Mouse (Mus musculus): ENCODE measurements at regions not wholly inside any gene's neighbourhood (a gene's known extent, or its start where the extent isn't known, plus 50 kb on each side); places are given as distances from the start of the nearest gene placed in this dataset.

- ATAC-seq (replicated peaks; ENCODE audit: low FRiP score, low TSS enrichment, poor library complexity, severe bottlenecking) = no peak
Observed at GRCm38 (mm10) chr13:43724161-43724560, 60.4 kb upstream of the Cd83 start.

- peak; percentile 79 for ATAC-seq (replicated peaks; ENCODE audit: low FRiP score, low TSS enrichment, poor library complexity, severe bottlenecking)
Observed at GRCm38 (mm10) chr13:43725698-43726097, 58.9 kb upstream of the Cd83 start.

- no peak for ATAC-seq (replicated peaks; ENCODE audit: low FRiP score, low TSS enrichment, poor library complexity, severe bottlenecking)
Observed at GRCm38 (mm10) chr13:43726895-43727341, 57.7 kb upstream of the Cd83 start.

- no peak for ATAC-seq (replicated peaks; ENCODE audit: low FRiP score, low TSS enrichment, poor library complexity, severe bottlenecking)
Observed at GRCm38 (mm10) chr13:43729617-43730016, 55.0 kb upstream of the Cd83 start.

DNA sequence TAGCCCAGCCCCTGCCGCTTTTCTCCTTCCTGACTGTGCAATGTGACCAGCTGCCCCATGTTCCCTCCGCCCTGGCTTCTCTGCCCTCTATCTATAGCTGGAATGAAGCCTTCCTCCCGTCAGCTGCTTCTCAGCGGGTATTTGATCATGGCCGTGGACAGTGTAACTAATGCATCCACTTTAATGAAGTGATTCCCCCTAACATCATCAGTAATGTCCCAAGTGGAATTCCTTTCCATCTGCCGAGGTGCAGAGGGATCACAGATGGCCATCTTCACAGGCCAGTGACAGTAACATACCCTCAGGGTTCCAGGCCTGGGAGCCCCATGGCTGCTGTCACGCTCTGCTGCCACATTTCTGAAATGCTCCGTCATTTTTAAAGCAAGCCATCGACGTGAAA lies 51.5 kb upstream of the Cd83 start:
- ATAC-seq (replicated peaks; ENCODE audit: low FRiP score, low TSS enrichment, poor library complexity, severe bottlenecking) = no peak

GRCm38 (mm10) chr13:43734641-43735040 lies 49.9 kb upstream of the Cd83 start:
- ATAC-seq (replicated peaks; ENCODE audit: low FRiP score, low TSS enrichment, poor library complexity, severe bottlenecking) = no peak

All from megakaryocyte-erythroid progenitor cell, adult 5-6 weeks (primary cell).